In the genomic region with DNA sequence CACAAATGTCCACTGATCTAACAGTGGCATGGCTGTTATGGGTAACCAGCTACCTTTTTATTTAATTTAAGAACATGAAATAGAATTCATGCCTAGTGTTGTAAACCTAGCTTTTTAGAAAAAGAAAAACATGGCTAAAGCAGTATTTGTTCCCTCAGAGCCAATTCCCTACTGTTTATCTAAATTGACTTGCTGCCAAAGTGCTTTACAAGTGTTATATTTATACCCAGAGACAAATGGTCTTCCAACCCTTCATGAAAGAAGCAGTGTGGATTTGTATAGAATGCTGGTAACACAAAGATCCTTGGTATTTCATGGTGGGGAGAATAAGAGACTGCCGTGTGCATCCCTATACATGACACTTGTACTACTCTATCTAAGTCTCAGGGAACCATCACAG, we compare ENCODE assay signal across 23 mouse cellular contexts. TPM values are rescaled to one million over a fixed set of nuclear protein-coding genes. Genes with fewer than 3 reads are reported as not detected.
"Had no signal": no experiment of that assay in that cellular context is flagged by ENCODE, and none has a peak within 500 bp of the region (broad histone marks: within the 10 kb centered on the region; RNA-seq: fewer than 3 reads in every experiment).

No protein-coding gene starts in this region.

- DNase-seq: liver, postnatal 0 days; lung, adult 2 months; lung, postnatal 10 days; right cerebral cortex, postnatal 14 days; thymus, adult 18-20 months; thymus, postnatal 14 days; thymus, postnatal 36 days had no signal

- ATAC-seq: liver, postnatal 0 days; midbrain, embryonic 13.5 days; midbrain, embryonic 15.5 days had no signal

- H3K9ac ChIP-seq: liver, postnatal 0 days; midbrain, embryonic 13.5 days; midbrain, embryonic 15.5 days; neural tube, embryonic 12.5 days; stomach, embryonic 15.5 days had no signal

- H3K27me3 ChIP-seq: megakaryocyte, embryonic 14.5 days; midbrain, embryonic 13.5 days; midbrain, embryonic 15.5 days; neural tube, embryonic 12.5 days; stomach, embryonic 15.5 days had no signal

- H3K4me2 ChIP-seq: midbrain, embryonic 11.5 days; midbrain, embryonic 13.5 days; midbrain, embryonic 15.5 days; neural tube, embryonic 12.5 days; stomach, embryonic 15.5 days had no signal

- H3K9me3 ChIP-seq: megakaryocyte, embryonic 14.5 days; midbrain, embryonic 13.5 days; midbrain, embryonic 15.5 days; neural tube, embryonic 12.5 days; stomach, embryonic 15.5 days had no signal

- H3K4me1 ChIP-seq: megakaryocyte, embryonic 14.5 days; midbrain, embryonic 15.5 days; neural tube, embryonic 12.5 days; stomach, embryonic 15.5 days had no signal

- H3K36me3 ChIP-seq: midbrain, embryonic 13.5 days; midbrain, embryonic 15.5 days; neural tube, embryonic 12.5 days; stomach, embryonic 15.5 days had no signal

- H3K4me3 ChIP-seq: megakaryocyte, embryonic 14.5 days; midbrain, embryonic 13.5 days; midbrain, embryonic 15.5 days; neural tube, embryonic 12.5 days; stomach, embryonic 15.5 days had no signal

- H3K27ac ChIP-seq: macrophage; midbrain, embryonic 13.5 days; midbrain, embryonic 15.5 days; neural tube, embryonic 12.5 days; stomach, embryonic 15.5 days; stomach, postnatal 0 days had no signal

RNA-seq across cellular contexts. Expression of gene Olfr420, which starts 8.7 kb away (rescaled TPM):
- total RNA-seq: megakaryocyte progenitor cell, adult 5-6 weeks; midbrain, postnatal 0 days; monocyte, adult 5-6 weeks; neutrophil, adult 5-6 weeks had no signal
- polyA plus RNA-seq: lung, adult 2 months; lung, embryonic 16.5 days; macrophage; midbrain, embryonic 11.5 days; midbrain, embryonic 13.5 days; midbrain, embryonic 15.5 days; midbrain, postnatal 0 days; neural tube, embryonic 12.5 days; neural tube, embryonic 14.5 days; spleen, adult 2 months; stomach, embryonic 15.5 days; stomach, postnatal 0 days; thymus, postnatal 0 days had no signal

RNA-seq across cellular contexts. Expression of gene Olfr424, which starts 15.4 kb away (rescaled TPM):
- total RNA-seq: megakaryocyte progenitor cell, adult 5-6 weeks; midbrain, postnatal 0 days; monocyte, adult 5-6 weeks; neutrophil, adult 5-6 weeks had no signal
- polyA plus RNA-seq: liver, postnatal 0 days; lung, adult 2 months; lung, embryonic 16.5 days; macrophage; midbrain, embryonic 11.5 days; midbrain, embryonic 13.5 days; midbrain, embryonic 15.5 days; midbrain, postnatal 0 days; neural tube, embryonic 12.5 days; neural tube, embryonic 14.5 days; spleen, adult 2 months; stomach, embryonic 15.5 days; stomach, postnatal 0 days; thymus, postnatal 0 days had no signal

RNA-seq across cellular contexts. Expression of gene Olfr231, which starts 25.7 kb away (rescaled TPM):
- total RNA-seq: megakaryocyte progenitor cell, adult 5-6 weeks; midbrain, postnatal 0 days; monocyte, adult 5-6 weeks; neutrophil, adult 5-6 weeks had no signal
- polyA plus RNA-seq: liver, postnatal 0 days; lung, adult 2 months; lung, embryonic 16.5 days; macrophage; midbrain, embryonic 11.5 days; midbrain, embryonic 13.5 days; midbrain, embryonic 15.5 days; midbrain, postnatal 0 days; neural tube, embryonic 12.5 days; neural tube, embryonic 14.5 days; spleen, adult 2 months; stomach, embryonic 15.5 days; stomach, postnatal 0 days; thymus, postnatal 0 days had no signal

RNA-seq across cellular contexts. Expression of gene Olfr427, which starts 50.0 kb away (rescaled TPM):
- total RNA-seq: megakaryocyte progenitor cell, adult 5-6 weeks; midbrain, postnatal 0 days; monocyte, adult 5-6 weeks; neutrophil, adult 5-6 weeks had no signal
- polyA plus RNA-seq: liver, postnatal 0 days; lung, adult 2 months; lung, embryonic 16.5 days; macrophage; midbrain, embryonic 11.5 days; midbrain, embryonic 13.5 days; midbrain, embryonic 15.5 days; midbrain, postnatal 0 days; neural tube, embryonic 12.5 days; neural tube, embryonic 14.5 days; spleen, adult 2 months; stomach, embryonic 15.5 days; stomach, postnatal 0 days; thymus, postnatal 0 days had no signal
